ENCODE assay signal across 8 mouse cellular contexts in genomic region chr2:71955637-71956036, GRCm38 (mm10). TPM values are rescaled to one million over a fixed set of nuclear protein-coding genes. Genes with fewer than 3 reads are reported as not detected.
DNase-seq lines count a peak whose midpoint lies in the region; ATAC-seq and TF ChIP-seq lines count a peak whose summit lies in the region.

No protein-coding gene starts in this region.

- no peak overlapping the region for H3K27ac ChIP-seq in embryonic facial prominence, embryonic 14.5 days (replicated peaks; ENCODE audit: low read depth, low read length)
- H3K27ac ChIP-seq in lung, postnatal 0 days (ENCODE audit: low read length) = no peak overlapping the region

- ATAC-seq in embryonic facial prominence, embryonic 14.5 days (ENCODE audit: low read depth) = no peak
- peak; percentile 52; the same call in 1 of the 2 replicates for ATAC-seq in lung, postnatal 0 days

- peak; percentile 92 for TF ChIP-seq CTCF in lung, postnatal 0 days (IDR thresholded peaks at IDR 0.05)

- no peak for TF ChIP-seq EP300 in lung, postnatal 0 days (IDR thresholded peaks at IDR 0.05)

- no peaks in the 10 kb centered on the region for H3K36me3 ChIP-seq in embryonic facial prominence, embryonic 14.5 days (ENCODE audit: control insufficient read depth, insufficient read depth, low read length)
- no peaks in the 10 kb centered on the region for H3K36me3 ChIP-seq in lung, postnatal 0 days (ENCODE audit: insufficient read depth, low read length)

- WGBS in embryonic facial prominence, embryonic 14.5 days = 20% methylated on average over 8 of the region's 8 CpGs
- 17% methylated on average over 8 of the region's 8 CpGs for WGBS in lung, postnatal 0 days

- no peak overlapping the region for H3K4me3 ChIP-seq in embryonic facial prominence, embryonic 14.5 days (ENCODE audit: low read depth, low read length)
- no peak overlapping the region for H3K4me3 ChIP-seq in lung, postnatal 0 days (ENCODE audit: low read depth, low read length)

- intact Hi-C loops in heart, postnatal 25 days (cut with DNase I) = loop anchor here (1.0 to 5.0 kb wide), 2 partner anchors 57 to 103 kb away; no protein-coding TSS in a partner anchor

- no peak overlapping the region for H3K9ac ChIP-seq in embryonic facial prominence, embryonic 14.5 days (ENCODE audit: low read depth, low read length)
- no peak overlapping the region for H3K9ac ChIP-seq in lung, postnatal 0 days (replicated peaks; ENCODE audit: low read depth)

- H3K9me3 ChIP-seq in embryonic facial prominence, embryonic 14.5 days (ENCODE audit: control insufficient read depth, low read length) = no peaks in the 10 kb centered on the region
- no peaks in the 10 kb centered on the region for H3K9me3 ChIP-seq in lung, postnatal 0 days (ENCODE audit: low read length)

- no peak overlapping the region for H3K4me2 ChIP-seq in embryonic facial prominence, embryonic 14.5 days (ENCODE audit: low read depth, low read length)
- H3K4me2 ChIP-seq in lung, postnatal 0 days (replicated peaks; ENCODE audit: low read depth, low read length) = no peak overlapping the region

- H3K4me1 ChIP-seq in embryonic facial prominence, embryonic 14.5 days (ENCODE audit: control insufficient read depth, insufficient read depth, low read length) = no peaks in the 10 kb centered on the region
- H3K4me1 ChIP-seq in lung, postnatal 0 days (ENCODE audit: insufficient read depth, low read depth, low read length) = no peaks in the 10 kb centered on the region

- DNase-seq in heart, adult 11 months = peak; percentile 79
- no peak for DNase-seq in heart, postnatal 25 days (ENCODE audit: low spot score)
- DNase-seq in B cell, adult 2 months = peak; percentile 18 to 22
- DNase-seq in adrenal gland, postnatal 25 days = peak; percentile 49
- peak; percentile 71 for DNase-seq in embryonic facial prominence, embryonic 14.5 days (ENCODE audit: low spot score)
- peak; percentile 78 for DNase-seq in kidney, postnatal 10 days
- peak; percentile 73 for DNase-seq in lung, postnatal 0 days (ENCODE audit: low spot score)
- DNase-seq in testis, postnatal 10 days (ENCODE audit: low spot score) = peak; percentile 79

- H3K27me3 ChIP-seq in embryonic facial prominence, embryonic 14.5 days (replicated peaks; ENCODE audit: control insufficient read depth, insufficient read depth, low read length) = no peaks in the 10 kb centered on the region
- no peaks in the 10 kb centered on the region for H3K27me3 ChIP-seq in lung, postnatal 0 days (replicated peaks; ENCODE audit: insufficient read depth, low read length)

RNA-seq across cellular contexts. Expression of gene Rapgef4, which starts 25.4 kb away (rescaled TPM):
- 10 to 100 TPM; 21.5 to 23.1 TPM for total RNA-seq in heart, postnatal 25 days (2021)
- total RNA-seq in adrenal gland, postnatal 25 days (2021) = 399 and 527 TPM in 2 replicates
- polyA plus RNA-seq in embryonic facial prominence, embryonic 14.5 days (2014; fragmentation: Nextera tagmentation; extraction: Ambion mirVana) = 2.6 and 2.9 TPM in 2 replicates
- 4.4 and 5.0 TPM in 2 replicates for polyA plus RNA-seq in lung, postnatal 0 days (2015; fragmentation: Nextera tagmentation; extraction: Ambion mirVana)

Comparison
In these comparisons a context has a peak if more than half of its experiments do, and no peak if none do; other contexts are left out.
1. RNA of gene Rapgef4, which starts 25.4 kb away (total RNA-seq): 399 to 527 TPM in adrenal gland, postnatal 25 days; 21.5 to 23.1 TPM in heart, postnatal 25 days; every median in the first group is over 10 times any median in the second.